Comparison of ENCODE assay signal across 16 mouse cellular contexts in genomic region chr12:21164251-21164650, GRCm38 (mm10).
DNase-seq lines count a peak whose midpoint lies in the region; ATAC-seq and TF ChIP-seq lines count a peak whose summit lies in the region.
"Had no signal": no experiment of that assay in that cellular context is flagged by ENCODE, and none has a peak within 500 bp of the region (broad histone marks: within the 10 kb centered on the region; RNA-seq: fewer than 3 reads in every experiment).

No protein-coding gene starts in this region.

- H3K4me2 ChIP-seq in kidney, embryonic 14.5 days (replicated peaks; ENCODE audit: low read depth, low read length) = no peak overlapping the region
- no peak overlapping the region for H3K4me2 ChIP-seq in stomach, embryonic 15.5 days

- no peak overlapping the region for H3K4me3 ChIP-seq in gastrocnemius, adult 2 months
- no peak overlapping the region for H3K4me3 ChIP-seq in kidney, embryonic 14.5 days (ENCODE audit: low read length)
- no peak overlapping the region for H3K4me3 ChIP-seq in lung, adult 2 months (replicated peaks; ENCODE audit: extremely low read depth, low read depth, low read length)
- H3K4me3 ChIP-seq in stomach, embryonic 15.5 days (replicated peaks) = no peak overlapping the region

- H3K27ac ChIP-seq in gastrocnemius, adult 2 months = peak overlapping the region; percentile 65
- H3K27ac ChIP-seq in kidney, embryonic 14.5 days (ENCODE audit: low read depth, low read length) = peak overlapping the region; percentile 49; the same call in 1 of the 2 replicates
- H3K27ac ChIP-seq in stomach, embryonic 15.5 days = peak overlapping the region; percentile 21; the same call in 1 of the 2 replicates
- H3K27ac ChIP-seq: hindbrain, postnatal 0 days had no signal

- no peaks in the 10 kb centered on the region for H3K9me3 ChIP-seq in kidney, embryonic 14.5 days (ENCODE audit: control insufficient read depth, low read length)
- H3K9me3 ChIP-seq in stomach, embryonic 15.5 days = no peaks in the 10 kb centered on the region

- H3K27me3 ChIP-seq in kidney, embryonic 14.5 days (ENCODE audit: control insufficient read depth, insufficient read depth, low read length) = no peaks in the 10 kb centered on the region
- H3K27me3 ChIP-seq in stomach, embryonic 15.5 days (replicated peaks) = no peaks in the 10 kb centered on the region

- no peak for ATAC-seq in kidney, embryonic 14.5 days (ENCODE audit: low FRiP score, low TSS enrichment)
- no peak for ATAC-seq in stomach, embryonic 15.5 days (ENCODE audit: insufficient read depth, low FRiP score, low read depth)
- ATAC-seq: forebrain, embryonic 16.5 days; hindbrain, postnatal 0 days; liver, postnatal 0 days had no signal

- peaks cover 53% of the 10 kb centered on the region for H3K4me1 ChIP-seq in kidney, embryonic 14.5 days (ENCODE audit: control insufficient read depth, insufficient read depth, low read length)
- peaks cover 43% of the 10 kb centered on the region for H3K4me1 ChIP-seq in lung, adult 2 months (ENCODE audit: control insufficient read depth, insufficient read depth, low read length)
- H3K4me1 ChIP-seq in stomach, embryonic 15.5 days = peaks cover 43% of the 10 kb centered on the region

- peaks cover 5% of the 10 kb centered on the region; the same call in 1 of the 2 replicates for H3K36me3 ChIP-seq in kidney, embryonic 14.5 days (ENCODE audit: control insufficient read depth, insufficient read depth, low read length)
- peaks cover 2% of the 10 kb centered on the region; the same call in 1 of the 2 replicates for H3K36me3 ChIP-seq in stomach, embryonic 15.5 days

- no peak for DNase-seq in gastrocnemius, adult 2 months
- no peak for DNase-seq in gastrocnemius, adult 18-20 months (ENCODE audit: low spot score)
- no peak for DNase-seq in kidney, postnatal 25 days
- peak; percentile 22 for DNase-seq in lung, postnatal 10 days
- no peak for DNase-seq in lung, adult 2 months
- no peak for DNase-seq in left cerebral cortex, postnatal 14 days (ENCODE audit: low spot score in 2 of 2)
- DNase-seq: adrenal gland, postnatal 10 days; cerebellum, postnatal 25 days; gastrocnemius, postnatal 14 days; left cerebral cortex, postnatal 4 days; liver, postnatal 0 days; thymus, adult 2 months had no signal

- no peak overlapping the region for H3K9ac ChIP-seq in kidney, embryonic 14.5 days (ENCODE audit: low read depth, low read length)
- no peak overlapping the region for H3K9ac ChIP-seq in stomach, embryonic 15.5 days
- H3K9ac ChIP-seq: liver, postnatal 0 days had no signal

- TF ChIP-seq POLR2A in lung, adult 2 months (IDR thresholded peaks at IDR 0.05; ENCODE audit: borderline replicate concordance, extremely low read depth, low read depth, low read length) = no peak

- TF ChIP-seq CTCF in gastrocnemius, adult 2 months (IDR thresholded peaks at IDR 0.05) = no peak
- TF ChIP-seq CTCF in lung, adult 2 months (IDR thresholded peaks at IDR 0.05; ENCODE audit: insufficient read depth, low read length) = no peak

- WGBS in kidney, embryonic 14.5 days = 47% methylated on average over 8 of the region's 8 CpGs
- WGBS in lung, adult 2 months = 55% methylated on average over 8 of the region's 8 CpGs
- WGBS in stomach, embryonic 15.5 days = 51% methylated on average over 8 of the region's 8 CpGs

- intact Hi-C loops in gastrocnemius, adult 2 months (cut with DNase I) = no loop called here
- intact Hi-C loops in left cerebral cortex, postnatal 14 days (cut with DNase I) = no loop called here
